Mouse (Mus musculus) spleen, embryonic (tissue): ENCODE measurements around the gene Ufc1.

ENCODE experiments used
- CTCF ChIA-PET: fragments of 350-600 bp; sonication (Branson Sonifier 250); formaldehyde crosslinking; loops from one replicate; lab custom pipeline; 2022; lab: Charles Lee

The Ufc1 gene

GRCm38 (mm10) chr1:171288328-171288727, 6.5 kb downstream of the Ufc1 start:
- CTCF ChIA-PET, result interaction anchor here (0.7 to 0.8 kb wide), 2 partner anchors 8 to 27 kb away, joined by 3 to 5 read pairs; no protein-coding TSS in a partner anchor

- CTCF ChIA-PET, result interaction anchor here (0.7 kb wide), 1 partner anchor 26 kb away, joined by 3 read pairs; no protein-coding TSS in a partner anchor
Measured at GRCm38 (mm10) chr1:171287136-171288081, 7.4 kb downstream of the Ufc1 start, which contains the start of gene Usp21. Gene Usp21, minus strand, starts transcription at chr1:171287991.

DNA sequence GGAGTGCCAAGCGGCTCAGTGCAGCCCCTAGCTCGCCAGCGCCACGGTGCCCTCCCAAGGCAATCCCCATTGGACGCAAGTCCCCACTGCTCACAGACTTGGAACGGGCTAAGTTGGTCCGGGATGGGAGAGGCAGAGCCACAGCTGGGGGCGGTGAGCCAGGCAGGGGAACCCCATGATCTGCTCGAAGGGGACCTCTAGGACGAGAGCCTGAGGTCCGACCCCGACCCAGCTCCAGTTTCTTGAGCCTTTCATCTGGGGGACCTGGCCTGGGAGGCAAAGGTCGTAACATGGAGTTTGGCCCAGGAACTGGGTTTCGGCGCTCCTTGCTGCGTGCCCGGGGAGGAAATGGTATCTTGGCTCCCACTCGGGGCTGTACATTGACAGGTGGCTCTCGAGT, 8.3 kb downstream of the Ufc1 start:
- CTCF ChIA-PET, result no interaction called here

- CTCF ChIA-PET, result interaction anchor here (0.6 to 0.8 kb wide), 2 partner anchors 28 to 79 kb away, joined by 3 read pairs; no protein-coding TSS in a partner anchor
Measured at GRCm38 (mm10) chr1:171285096-171285892, 9.5 kb downstream of the Ufc1 start.

DNA sequence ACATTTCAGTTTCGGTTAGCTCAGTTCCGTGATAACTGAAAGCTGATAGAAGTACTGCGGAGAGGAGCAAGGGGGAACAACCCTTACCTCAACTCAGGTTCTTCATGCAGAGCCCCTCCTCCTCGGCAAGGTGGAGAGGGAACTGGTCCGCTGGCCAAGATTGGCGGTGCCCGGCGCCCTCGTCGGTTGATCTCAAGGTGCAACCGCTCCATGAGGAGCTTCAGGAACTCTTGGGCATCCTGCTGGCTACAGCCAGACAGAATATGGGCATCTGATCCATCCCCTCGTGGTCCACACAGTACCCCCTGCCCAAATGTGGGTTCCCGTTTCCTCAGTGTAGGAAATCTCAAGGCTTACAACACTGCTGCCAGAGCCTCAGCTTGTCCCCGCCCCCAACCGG, 10.3 kb downstream of the Ufc1 start:
- CTCF ChIA-PET, result interaction anchor here (0.8 kb wide), 1 partner anchor 78 kb away, joined by 3 read pairs; no protein-coding TSS in a partner anchor

DNA sequence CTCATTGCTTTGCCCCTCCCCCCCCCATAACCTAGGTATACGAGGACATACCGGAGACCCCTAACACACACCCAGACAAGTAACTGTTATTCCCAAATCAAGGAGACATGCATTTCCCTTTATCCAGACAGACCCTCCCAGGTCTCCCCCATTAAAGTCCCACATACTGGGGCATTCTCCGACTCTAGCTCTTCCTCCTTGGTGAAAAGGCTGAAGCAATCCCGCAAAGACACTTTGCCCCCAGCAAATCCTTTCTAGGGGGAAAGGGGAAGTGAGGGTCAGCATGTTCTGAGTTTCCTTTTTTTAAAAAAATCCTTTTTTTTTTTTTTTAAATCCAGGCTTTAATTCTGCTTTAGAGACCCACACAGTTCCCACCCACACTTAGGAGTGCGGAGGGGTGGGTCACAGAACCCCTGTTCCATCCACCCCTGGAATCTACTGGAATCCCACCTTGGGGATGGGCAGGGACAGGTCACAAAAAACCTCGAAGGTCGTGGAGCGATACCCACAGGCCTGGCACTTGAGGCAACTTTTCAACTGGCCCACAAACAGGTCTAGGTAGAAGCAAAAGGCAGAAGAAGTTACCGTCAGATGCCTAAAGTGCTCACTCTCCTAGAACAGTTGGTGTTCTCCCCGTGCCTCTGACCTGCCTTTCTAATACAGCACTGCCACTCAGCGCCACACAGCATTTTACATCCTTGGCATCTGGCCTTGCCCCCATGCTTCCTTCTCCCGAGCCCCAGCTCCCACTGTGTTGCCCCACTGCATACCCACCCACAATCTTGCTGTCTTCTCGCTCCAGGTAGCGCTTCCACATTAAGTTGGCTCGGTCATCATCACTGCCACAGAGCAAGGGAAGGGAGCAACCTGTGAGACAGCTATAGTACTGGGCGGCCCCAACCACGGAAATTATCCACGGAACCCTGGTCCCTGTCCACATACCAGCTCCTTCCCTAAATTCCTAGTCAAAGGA, 11.3 kb downstream of the Ufc1 start:
- CTCF ChIA-PET, result no interaction called here

DNA sequence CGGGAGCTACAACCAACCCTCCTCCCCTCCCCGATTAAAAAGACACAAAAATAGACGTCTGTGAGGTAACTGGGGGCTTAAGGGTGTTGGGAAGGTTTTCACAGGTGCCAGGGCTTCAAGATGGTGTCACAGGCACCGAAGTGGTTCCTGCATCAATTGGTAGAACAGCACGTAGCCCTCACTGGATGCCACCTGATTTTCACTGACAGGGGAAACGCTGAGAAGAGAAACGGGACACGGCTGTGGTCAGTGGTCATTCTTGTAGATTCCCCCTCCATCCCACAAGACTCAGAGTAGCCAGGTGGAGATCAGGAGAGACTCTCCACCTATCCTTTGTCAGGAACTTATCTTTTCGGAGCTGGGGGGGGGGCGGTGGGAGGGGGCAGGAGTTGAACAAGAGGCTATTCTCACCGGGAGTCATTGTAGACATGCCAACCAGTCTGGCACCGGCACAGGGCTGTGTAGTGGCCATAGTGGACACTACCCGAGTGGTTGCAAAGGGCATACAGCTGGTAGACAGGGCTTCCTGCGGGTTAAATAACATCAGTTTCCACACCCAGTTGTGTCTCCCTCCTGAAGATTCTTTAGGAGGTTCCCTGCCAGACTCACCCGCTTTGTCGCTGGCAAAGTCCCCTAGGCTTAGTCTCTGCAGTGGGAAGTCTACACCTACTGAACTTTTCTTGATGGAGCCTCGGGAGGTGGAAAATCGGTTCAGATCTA, 12.6 kb downstream of the Ufc1 start:
- CTCF ChIA-PET, result interaction anchor here (0.5 kb wide), 1 partner anchor 41 kb away, joined by 4 read pairs; no protein-coding TSS in a partner anchor

DNA sequence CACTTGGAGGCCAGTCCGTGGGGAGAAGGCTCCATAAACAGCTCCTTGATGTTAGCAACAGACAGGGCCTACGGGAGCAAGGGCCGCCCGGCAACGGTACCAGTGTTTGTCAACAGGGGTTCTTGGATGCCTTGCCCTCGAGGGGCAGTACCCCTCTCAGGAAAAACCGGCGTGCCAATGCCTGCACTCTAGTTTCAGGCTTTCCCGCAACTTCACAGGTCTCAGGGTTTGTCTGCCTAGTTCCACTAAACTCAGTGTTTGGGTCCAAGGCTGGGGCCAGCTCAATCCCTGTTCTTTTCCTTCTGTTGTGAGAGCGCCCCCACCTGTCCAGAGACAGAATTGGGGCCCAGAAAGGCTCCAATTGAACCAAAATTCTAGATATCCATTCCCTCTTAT, 13.3 kb downstream of the Ufc1 start:
- CTCF ChIA-PET, result no interaction called here

GRCm38 (mm10) chr1:171280916-171281527, 13.8 kb downstream of the Ufc1 start, which contains the start of gene Ppox:
Gene Ppox, minus strand, starts transcription at chr1:171281186.
- CTCF ChIA-PET, result no interaction called here

- CTCF ChIA-PET, result no interaction called here
Measured at GRCm38 (mm10) chr1:171280250-171280915, 14.4 kb downstream of the Ufc1 start.

DNA sequence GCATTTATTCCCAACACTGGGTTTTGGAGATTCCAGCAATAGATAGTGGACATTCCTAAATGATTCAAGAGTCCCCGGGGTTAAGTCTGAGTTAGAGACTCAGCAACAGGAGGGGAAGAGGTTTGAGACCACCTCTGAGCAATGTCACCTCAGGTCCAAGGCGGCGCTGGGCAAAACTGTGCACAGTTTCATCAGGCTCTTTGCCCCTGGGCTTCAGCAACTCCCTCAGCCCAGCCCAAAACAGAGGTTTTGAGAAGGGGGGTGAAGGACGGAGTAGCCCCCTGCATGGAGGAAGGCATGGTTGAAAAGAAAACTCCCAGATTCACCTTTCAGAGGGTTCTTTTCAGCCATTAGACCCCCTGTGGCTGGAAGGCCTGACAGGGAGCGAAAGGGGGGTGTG, 15.1 kb downstream of the Ufc1 start:
- CTCF ChIA-PET, result no interaction called here

GRCm38 (mm10) chr1:171279012-171279705, 15.7 kb downstream of the Ufc1 start:
- CTCF ChIA-PET, result interaction anchor here (0.5 kb wide), 1 partner anchor 125 kb away, joined by 3 read pairs; no protein-coding TSS in a partner anchor

DNA sequence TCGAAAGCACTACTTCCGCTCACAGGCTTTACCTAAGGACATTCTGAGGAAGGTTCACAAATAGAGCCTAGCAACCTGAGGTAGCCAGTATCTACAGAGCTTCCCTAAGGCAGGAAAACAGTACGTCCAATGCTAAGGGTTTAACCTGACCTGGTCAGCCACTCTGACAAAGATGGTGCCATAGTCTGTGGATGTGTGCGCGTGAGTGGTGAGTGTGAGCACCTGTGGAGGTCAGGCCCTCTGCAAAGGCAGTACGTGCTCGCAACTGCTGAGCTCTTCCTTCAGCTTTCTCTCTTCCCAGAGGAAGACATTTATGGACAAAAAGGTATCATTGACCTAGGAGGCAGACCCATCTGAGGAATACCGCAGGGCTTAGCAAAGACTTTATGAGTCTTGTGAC, 16.4 kb downstream of the Ufc1 start:
- CTCF ChIA-PET, result no interaction called here

DNA sequence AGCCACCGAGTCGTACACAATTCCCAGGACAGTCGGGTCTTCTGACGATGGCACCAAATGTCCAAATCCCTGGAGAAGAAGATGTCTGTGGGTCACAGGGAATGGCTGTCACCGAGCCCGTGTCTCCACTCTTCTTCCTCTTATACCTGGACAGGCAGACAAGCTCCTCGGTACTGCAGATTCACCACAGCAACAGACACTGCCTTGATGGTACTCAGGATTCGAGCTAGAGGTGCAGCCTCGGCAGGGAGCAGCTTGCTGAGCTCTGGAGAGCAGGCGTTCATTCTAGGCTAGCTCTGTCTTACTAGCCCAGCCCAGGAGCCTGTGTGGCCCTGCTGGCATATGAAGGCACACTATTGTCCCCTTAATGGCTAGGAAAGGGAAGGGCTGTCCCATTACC, 17.1 kb downstream of the Ufc1 start:
- CTCF ChIA-PET, result no interaction called here

DNA sequence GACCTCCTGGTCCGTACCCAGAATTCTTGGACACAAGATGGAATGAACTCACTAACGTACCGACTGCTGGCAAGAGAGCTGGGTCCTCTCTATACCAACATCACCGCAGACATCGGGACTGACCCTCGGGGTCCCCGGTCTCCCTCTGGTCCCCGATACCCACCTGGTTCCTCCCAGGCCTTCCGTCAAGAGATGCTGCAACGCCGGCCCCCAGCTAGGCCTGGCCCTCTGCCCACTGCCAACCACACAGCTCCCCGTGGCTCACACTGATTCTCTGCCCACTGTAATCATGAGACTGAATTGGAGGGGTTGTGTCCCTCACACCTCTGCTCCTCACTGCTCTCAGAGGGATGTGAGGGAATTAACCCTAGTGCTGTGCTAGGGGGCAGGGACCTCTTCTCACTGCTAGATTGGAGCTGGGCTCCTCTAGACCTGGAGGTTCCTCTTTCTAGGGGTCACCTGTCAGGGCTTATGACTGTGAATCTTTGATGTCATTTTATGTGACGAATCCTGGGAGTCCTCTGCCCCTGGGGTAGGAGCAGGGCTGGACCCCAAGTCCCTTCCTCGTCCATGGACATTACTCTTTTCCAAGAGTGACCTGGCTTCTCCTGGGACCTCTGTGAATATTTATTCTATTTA, 18.6 kb downstream of the Ufc1 start:
- CTCF ChIA-PET, result no interaction called here

GRCm38 (mm10) chr1:171275144-171275734, 19.6 kb downstream of the Ufc1 start:
- CTCF ChIA-PET, result no interaction called here

GRCm38 (mm10) chr1:171274171-171274570, 20.7 kb downstream of the Ufc1 start:
- CTCF ChIA-PET, result no interaction called here
